Mouse (Mus musculus) embryonic facial prominence, embryonic 13.5 days (tissue): ENCODE data around the gene Mzf1. TPM values are rescaled to one million over a fixed set of nuclear protein-coding genes. Genes with fewer than 3 reads are reported as not detected.
A peak's percentile ranks its signal among the peaks of the same experiment; 100 is the strongest.

Experiments used
- ATAC-seq: fragments of 200-750 bp; cut with Nextera tagmentation; 2 replicates; pipeline ENCODE4 v1.8.0; 2017; ENCODE audit warnings: low read depth; ENCODE audit not compliant: insufficient number of reproducible peaks, insufficient read depth, low FRiP score, low TSS enrichment
- H3K27ac ChIP-seq: fragments of 300-500 bp; sonication (generic); 2 replicates; pipeline ENCODE4 v1.5.1; 2015; ENCODE audit warnings: moderate library complexity, mild to moderate bottlenecking, inconsistent platforms
- H3K27me3 ChIP-seq: fragments of 300-500 bp; sonication (generic); 2 replicates; pipeline ENCODE4 v1.6.1; 2015; ENCODE audit warnings: mild to moderate bottlenecking, inconsistent platforms
- H3K36me3 ChIP-seq: fragments of 300-500 bp; sonication (generic); 2 replicates; pipeline ENCODE4 v1.6.1; 2015; ENCODE audit warnings: mild to moderate bottlenecking, inconsistent platforms
- H3K4me1 ChIP-seq: fragments of 300-500 bp; sonication (generic); 2 replicates; pipeline ENCODE4 v1.6.1; 2015; ENCODE audit warnings: inconsistent platforms
- H3K4me2 ChIP-seq: fragments of 300-500 bp; sonication (generic); 2 replicates; pipeline ENCODE4 v1.6.1; 2015; ENCODE audit warnings: moderate library complexity, mild to moderate bottlenecking, inconsistent platforms
- H3K4me3 ChIP-seq: fragments of 300-500 bp; sonication (generic); 2 replicates; pipeline ENCODE4 v1.5.1; 2015; ENCODE audit warnings: mild to moderate bottlenecking, inconsistent platforms
- H3K9ac ChIP-seq: fragments of 300-500 bp; sonication (generic); 2 replicates; pipeline ENCODE4 v1.6.1; 2015; ENCODE audit warnings: mild to moderate bottlenecking, inconsistent platforms
- H3K9me3 ChIP-seq: fragments of 300-500 bp; sonication (generic); 2 replicates; pipeline ENCODE4 v1.6.1; 2016; ENCODE audit warnings: inconsistent platforms
- WGBS: fragments of 180-500 bp; shearing (Covaris S2); methylation state at CpG from one replicate; pipeline ENCODE4 v1.1.7; 2015; ENCODE audit warnings: mixed read lengths; 5-methylcytosine and 5-hydroxymethylcytosine counted together
- polyA plus RNA-seq: library from polyadenylated mRNA; unstranded; fragments of >200 nt; fragmentation: Nextera tagmentation; extraction: Ambion mirVana; gene quantifications from 2 replicates; pipeline ENCODE4 v1.2.1, GENCODE M21; 2015

Gene Mzf1
- polyA plus RNA-seq, 1 experiment from 2014 or later: 4.4 TPM

DNA sequence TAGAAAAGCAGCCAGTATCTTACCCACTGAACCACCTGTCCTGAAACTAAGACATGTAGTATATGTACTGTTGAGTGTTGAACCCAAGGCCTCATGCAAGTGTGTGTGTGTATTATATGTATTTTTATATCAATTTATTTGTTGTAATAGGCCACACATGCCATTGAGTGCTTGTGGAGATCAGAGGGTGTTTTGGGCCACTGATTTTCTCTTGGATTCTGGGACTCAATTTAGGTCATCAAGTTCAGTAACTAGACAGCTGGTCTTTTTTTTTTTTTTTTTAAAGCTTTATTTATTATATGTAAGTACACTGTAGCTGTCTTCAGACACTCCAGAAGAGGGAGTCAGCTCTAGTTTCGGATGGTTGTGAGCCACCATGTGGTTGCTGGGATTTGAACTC lies 39.3 kb downstream of the Mzf1 start:
- no peak for ATAC-seq
- H3K27ac ChIP-seq: no peak overlapping the region
- H3K9me3 ChIP-seq: no peaks in the 10 kb centered on the region
- H3K9ac ChIP-seq: no peak overlapping the region
- H3K4me1 ChIP-seq: peaks cover 6% of the 10 kb centered on the region
- no peak overlapping the region for H3K4me2 ChIP-seq
- 79% methylated on average over 1 of the region's 1 CpGs for WGBS
- no peaks in the 10 kb centered on the region for H3K27me3 ChIP-seq
- H3K4me3 ChIP-seq: no peak overlapping the region
- H3K36me3 ChIP-seq: no peaks in the 10 kb centered on the region

DNA sequence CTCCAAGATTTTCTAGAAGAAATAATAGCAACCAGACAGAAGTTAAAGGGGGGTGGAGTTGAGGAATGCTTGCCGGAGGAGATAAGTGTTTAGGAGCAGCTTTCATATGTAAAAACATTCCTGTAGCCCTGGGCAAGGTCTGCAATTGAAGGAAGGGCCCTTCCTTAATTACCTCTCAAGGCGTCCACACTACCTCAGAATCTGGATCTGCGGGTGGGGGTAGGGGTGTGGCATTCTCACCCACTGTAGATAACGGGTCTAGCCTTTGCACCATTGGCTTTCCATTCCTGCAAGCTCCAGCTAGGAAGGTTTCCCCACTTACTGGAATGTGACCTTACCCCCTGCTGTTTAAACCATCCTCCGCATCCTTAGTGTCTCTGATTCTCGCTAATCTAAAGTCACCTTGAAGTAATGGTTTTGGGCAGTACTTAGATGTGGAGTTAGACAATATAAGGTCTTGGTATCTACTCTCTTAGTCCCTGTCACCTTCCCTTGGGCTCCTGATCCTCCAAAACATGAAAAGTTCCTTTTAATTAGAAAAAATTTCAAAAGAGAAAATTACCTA lies 40.2 kb downstream of the Mzf1 start:
- 32% methylated on average over 6 of the region's 6 CpGs for WGBS
- no peak overlapping the region for H3K27ac ChIP-seq
- H3K27me3 ChIP-seq: no peaks in the 10 kb centered on the region
- no peak for ATAC-seq
- peaks cover 7% of the 10 kb centered on the region for H3K4me1 ChIP-seq
- no peaks in the 10 kb centered on the region for H3K36me3 ChIP-seq
- H3K9ac ChIP-seq: no peak overlapping the region
- H3K4me3 ChIP-seq: no peak overlapping the region
- no peak overlapping the region for H3K4me2 ChIP-seq
- H3K9me3 ChIP-seq: no peaks in the 10 kb centered on the region

DNA sequence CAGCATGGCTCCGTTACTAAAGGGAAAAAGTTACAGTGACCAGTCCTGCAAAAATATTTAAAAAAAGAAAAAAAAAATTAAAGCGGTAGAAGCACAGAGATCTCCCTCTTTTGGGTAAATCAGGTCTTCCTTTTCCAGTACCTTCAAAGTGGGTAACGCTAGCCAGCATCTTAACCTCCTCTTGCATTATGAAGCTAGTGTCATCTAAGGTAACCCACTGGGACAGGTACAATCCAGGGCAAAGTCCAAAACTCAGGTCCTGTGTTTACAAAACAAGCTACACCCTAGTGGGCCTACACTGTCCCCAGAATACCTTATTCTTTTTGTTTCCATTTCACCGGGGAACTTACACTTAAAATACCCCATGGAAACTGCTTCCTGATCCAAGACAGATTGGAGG lies 40.9 kb downstream of the Mzf1 start:
- 53% methylated on average over 4 of the region's 4 CpGs for WGBS
- no peak overlapping the region for H3K4me2 ChIP-seq
- ATAC-seq: no peak
- no peaks in the 10 kb centered on the region for H3K36me3 ChIP-seq
- peaks cover 9% of the 10 kb centered on the region for H3K4me1 ChIP-seq
- H3K9ac ChIP-seq: no peak overlapping the region
- H3K27ac ChIP-seq: no peak overlapping the region
- H3K4me3 ChIP-seq: no peak overlapping the region
- no peaks in the 10 kb centered on the region for H3K27me3 ChIP-seq
- no peaks in the 10 kb centered on the region for H3K9me3 ChIP-seq

DNA sequence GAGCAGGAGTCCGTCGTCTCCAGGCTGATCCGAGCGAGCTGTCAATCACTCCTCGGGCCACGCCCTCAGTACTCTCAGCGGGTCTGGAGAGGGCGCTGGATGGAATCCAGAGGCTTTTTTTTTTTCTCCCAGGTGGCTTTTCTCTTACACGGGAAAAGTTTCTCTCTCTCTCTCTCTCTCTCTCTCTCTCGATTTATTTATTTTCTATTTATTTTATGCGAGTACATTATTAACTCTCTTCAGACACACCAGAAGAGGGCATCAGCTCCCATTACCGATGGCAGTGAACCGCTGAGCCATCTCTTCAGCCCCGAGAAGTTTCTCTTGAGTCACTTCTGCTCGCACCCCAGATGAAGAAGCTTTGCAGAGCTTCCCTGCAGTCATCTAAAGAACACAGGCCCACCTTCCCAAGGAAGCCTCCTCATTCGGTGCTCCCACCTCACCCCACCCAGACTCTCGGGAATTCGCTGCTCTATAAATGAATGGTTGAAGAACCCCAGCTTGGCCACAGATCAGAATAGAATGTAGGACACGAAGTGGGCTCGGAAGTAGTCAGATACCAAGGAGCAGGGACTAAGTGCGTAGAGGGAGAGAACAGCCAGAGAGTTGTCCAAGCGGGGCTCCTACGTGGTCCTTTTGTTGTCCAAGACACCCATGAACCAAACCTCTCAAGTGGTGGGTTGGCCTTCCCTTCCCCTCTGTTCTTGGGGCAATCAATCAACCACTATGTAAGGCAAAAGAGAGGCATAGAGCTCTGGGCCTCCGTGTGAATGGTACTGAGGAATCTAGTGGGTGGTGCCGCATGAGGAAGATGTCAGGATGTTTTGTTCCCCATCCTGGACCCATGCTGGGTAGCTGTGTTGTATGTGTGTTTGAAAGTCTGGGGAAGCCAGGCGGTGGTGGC lies 44.3 kb downstream of the Mzf1 start, which contains the start of gene Zbtb45:
TSS of gene Zbtb45 (minus strand) at position 30 of the 904 bp plus-strand sequence.
- peak within 1 kb of the TSS; percentile 97 for H3K27ac ChIP-seq
- no peaks in the 10 kb centered on the region for H3K9me3 ChIP-seq
- 21% methylated on average over 26 of the region's 26 CpGs for WGBS
- no peak for ATAC-seq
- peaks cover 22% of the 10 kb centered on the region for H3K4me1 ChIP-seq
- peak within 1 kb of the TSS; percentile 87 for H3K9ac ChIP-seq
- H3K4me3 ChIP-seq: peak within 1 kb of the TSS; percentile 66
- peaks cover 8% of the 10 kb centered on the region; the same call in 1 of the 2 replicates for H3K27me3 ChIP-seq
- peaks cover 28% of the 10 kb centered on the region for H3K36me3 ChIP-seq
- peak within 1 kb of the TSS; percentile 75 for H3K4me2 ChIP-seq

DNA sequence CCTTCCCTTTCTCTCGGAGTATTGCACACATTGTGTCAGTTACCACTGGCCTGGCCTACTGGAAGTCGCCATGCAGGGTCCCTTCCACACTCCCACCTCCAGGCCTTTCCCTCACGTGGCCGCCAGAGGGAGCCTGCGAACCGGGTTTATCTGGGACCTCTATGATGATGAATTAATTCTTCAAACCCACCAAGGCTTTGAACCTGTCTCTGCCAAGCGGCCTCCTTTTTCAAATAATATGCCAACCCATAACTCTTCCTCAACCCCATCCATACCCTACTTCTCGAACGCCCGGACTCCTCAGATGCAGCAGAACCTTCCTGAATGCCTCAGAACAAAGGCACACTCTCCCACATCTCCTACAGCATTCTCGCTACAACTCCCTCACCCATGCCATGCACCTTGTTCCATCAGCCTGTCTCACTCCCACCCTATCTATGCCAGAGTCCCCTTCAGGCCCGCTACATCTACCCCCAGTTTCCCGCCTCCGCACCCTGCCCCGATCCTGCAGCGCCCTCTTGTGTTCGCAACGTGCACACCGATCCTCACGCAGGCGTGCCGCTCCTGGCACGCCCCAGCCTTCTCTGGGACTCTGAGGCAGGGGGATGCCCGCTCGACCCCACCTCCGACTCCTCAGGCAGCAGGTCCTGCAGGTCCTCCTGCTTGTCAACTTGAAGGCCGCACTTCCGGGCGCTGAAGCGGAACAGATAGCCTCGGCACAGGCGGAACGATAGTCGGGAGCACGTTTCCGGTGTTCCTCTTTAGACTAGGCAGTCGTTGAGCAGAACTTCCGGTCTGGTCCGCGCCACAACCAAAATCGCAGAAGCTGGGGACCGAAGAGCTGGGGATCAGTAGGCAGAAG lies 45.2 kb downstream of the Mzf1 start:
- Histone ChIP-seq H3K4me2 (peak overlapping the region; percentile 75), H3K9ac (peak overlapping the region; percentile 87), H3K9me3 (no peaks in the 10 kb centered on the region), H3K36me3 (peaks cover 35% of the 10 kb centered on the region), H3K4me1 (peaks cover 22% of the 10 kb centered on the region), H3K27ac (peak overlapping the region; percentile 97), H3K27me3 (peaks cover 8% of the 10 kb centered on the region; the same call in 1 of the 2 replicates), H3K4me3 (peak overlapping the region; percentile 66)
- under 1% methylated on average over 42 of the region's 42 CpGs for WGBS
- peak; percentile 85 for ATAC-seq

DNA sequence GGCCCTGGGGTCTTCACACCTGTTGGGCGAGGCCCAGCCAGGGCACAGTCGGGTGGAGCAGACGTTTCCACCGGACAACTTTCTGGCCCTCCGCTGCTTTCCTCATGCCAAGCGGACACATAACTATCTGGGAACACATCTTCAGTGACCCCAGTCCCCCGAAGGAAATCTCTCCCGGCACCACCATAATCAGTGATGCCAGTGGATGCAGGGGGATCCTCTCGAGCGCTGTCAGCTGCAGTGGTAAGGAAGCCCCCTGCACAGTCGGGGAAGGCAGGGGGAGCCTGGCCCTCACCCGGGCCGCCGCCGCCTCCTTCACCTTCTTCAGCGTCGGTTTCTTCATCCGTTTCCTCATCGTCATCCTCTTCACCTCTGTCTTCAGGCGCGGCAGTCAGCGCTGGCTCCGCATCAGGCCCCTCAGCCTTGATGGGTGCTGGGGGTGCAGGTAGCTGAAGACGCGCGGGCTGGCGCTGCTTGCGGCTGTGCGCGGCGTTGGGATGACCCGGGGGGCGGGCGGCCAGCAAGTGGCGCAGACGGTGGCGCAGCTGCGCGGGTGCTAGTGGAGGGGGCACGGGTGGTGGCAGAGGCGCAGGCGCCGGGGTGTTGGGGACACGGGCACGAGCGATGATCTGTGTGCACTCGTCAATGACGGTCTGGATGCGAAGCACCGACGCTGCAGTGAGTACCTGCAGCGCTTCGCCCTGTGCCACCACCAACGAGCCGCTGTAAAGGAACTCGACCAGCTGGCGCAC lies 47.0 kb downstream of the Mzf1 start:
- peak overlapping the region; percentile 75 for H3K4me2 ChIP-seq
- H3K4me1 ChIP-seq: peaks cover 22% of the 10 kb centered on the region
- ATAC-seq: no peak
- no peak overlapping the region for H3K4me3 ChIP-seq
- no peaks in the 10 kb centered on the region for H3K9me3 ChIP-seq
- 50% methylated on average over 57 of the region's 57 CpGs for WGBS
- peaks cover 8% of the 10 kb centered on the region; the same call in 1 of the 2 replicates for H3K27me3 ChIP-seq
- H3K27ac ChIP-seq: no peak overlapping the region
- peaks cover 46% of the 10 kb centered on the region for H3K36me3 ChIP-seq
- peak overlapping the region; percentile 87 for H3K9ac ChIP-seq

DNA sequence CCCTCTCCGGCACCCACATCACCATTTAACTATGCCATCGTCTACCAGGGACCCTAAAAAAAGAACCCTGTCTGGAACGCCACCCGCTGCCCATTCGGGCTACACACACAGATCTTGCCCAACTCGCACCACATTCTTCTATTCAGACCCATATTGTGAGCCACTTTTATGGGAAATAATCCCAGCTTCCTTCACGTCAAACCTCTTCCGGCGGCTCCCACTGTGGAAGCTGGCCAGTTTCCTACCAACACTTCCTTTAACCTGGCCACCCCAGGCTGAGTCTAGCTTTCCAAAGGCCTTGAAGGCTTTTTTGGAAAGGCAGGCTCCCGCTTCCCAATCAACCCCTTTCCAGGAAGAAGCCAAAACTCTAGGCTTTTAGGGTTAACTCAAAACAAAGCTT lies 48.0 kb downstream of the Mzf1 start:
- Histone ChIP-seq H3K9ac (no peak overlapping the region), H3K4me2 (no peak overlapping the region), H3K27me3 (peaks cover 8% of the 10 kb centered on the region; the same call in 1 of the 2 replicates), H3K4me3 (no peak overlapping the region), H3K36me3 (peaks cover 46% of the 10 kb centered on the region), H3K27ac (no peak overlapping the region), H3K9me3 (no peaks in the 10 kb centered on the region), H3K4me1 (peaks cover 22% of the 10 kb centered on the region)
- no peak for ATAC-seq
- WGBS: 87% methylated on average over 10 of the region's 10 CpGs

DNA sequence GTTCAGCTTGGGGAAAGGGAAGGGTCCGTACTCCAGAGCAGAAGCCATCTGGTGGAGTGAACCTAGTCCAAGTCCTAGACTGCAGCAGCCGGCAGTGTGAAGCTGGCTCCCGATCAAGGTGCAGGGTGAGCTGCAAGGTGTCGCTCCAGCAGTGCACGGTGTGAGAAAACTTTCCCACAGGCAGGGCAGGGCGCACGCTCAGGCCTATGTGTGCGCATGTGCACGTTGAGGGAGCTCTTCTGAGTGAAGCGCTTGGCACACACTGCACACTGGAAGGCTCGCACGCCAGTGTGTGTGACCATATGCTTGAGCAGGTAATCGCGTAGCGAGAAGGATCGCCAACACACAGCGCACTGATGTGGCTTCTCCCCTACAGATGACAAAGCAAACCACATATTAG lies 48.6 kb downstream of the Mzf1 start:
- ATAC-seq: no peak
- Histone ChIP-seq H3K4me3 (no peak overlapping the region), H3K27me3 (peaks cover 8% of the 10 kb centered on the region; the same call in 1 of the 2 replicates), H3K9ac (no peak overlapping the region), H3K36me3 (peaks cover 46% of the 10 kb centered on the region), H3K4me2 (no peak overlapping the region), H3K9me3 (no peaks in the 10 kb centered on the region), H3K27ac (no peak overlapping the region), H3K4me1 (peaks cover 22% of the 10 kb centered on the region)
- 88% methylated on average over 17 of the region's 17 CpGs for WGBS

DNA sequence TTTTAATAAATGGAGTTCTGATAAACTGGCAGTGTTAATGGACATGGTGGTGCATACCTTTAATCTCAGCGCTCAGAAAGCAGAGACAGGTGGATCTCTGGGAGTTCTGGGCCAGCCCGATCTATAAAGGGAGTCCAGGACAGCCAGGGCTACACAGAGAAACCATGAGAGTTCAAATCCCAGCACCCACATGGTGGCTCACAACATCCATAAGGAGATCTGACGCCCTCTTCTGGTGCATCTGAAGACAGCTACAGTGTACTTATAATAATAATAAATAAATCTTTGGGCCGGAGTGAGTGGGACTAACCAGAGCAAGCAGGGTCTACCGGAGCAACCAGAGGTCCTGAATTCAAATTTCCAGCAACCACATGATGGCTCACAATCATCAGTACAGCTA lies 51.2 kb downstream of the Mzf1 start:
- H3K4me1 ChIP-seq: peaks cover 9% of the 10 kb centered on the region
- no peak overlapping the region for H3K9ac ChIP-seq
- no peak overlapping the region for H3K4me2 ChIP-seq
- ATAC-seq: no peak
- no peak overlapping the region for H3K27ac ChIP-seq
- no peak overlapping the region for H3K4me3 ChIP-seq
- peaks cover 8% of the 10 kb centered on the region; the same call in 1 of the 2 replicates for H3K27me3 ChIP-seq
- H3K36me3 ChIP-seq: peaks cover 46% of the 10 kb centered on the region
- no peaks in the 10 kb centered on the region for H3K9me3 ChIP-seq
- WGBS: 73% methylated on average over 5 of the region's 5 CpGs

DNA sequence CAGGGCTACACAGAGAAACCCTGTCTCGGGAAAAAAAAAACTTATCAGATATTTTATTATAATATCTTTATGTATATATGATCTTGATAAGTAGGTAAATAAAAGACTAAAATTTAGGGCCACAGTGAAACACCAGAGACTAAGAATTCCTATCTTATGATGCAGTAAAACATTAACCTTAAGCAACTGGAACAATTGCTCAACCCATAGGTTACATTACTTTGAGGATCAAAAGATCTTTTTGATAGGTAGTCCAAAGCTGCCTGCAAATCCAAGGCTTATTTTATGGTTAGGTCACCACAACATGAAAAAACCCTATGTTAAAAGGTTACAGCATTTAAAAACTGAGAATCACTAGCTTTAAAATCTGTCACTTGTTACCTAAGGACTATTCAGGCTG lies 53.0 kb downstream of the Mzf1 start:
- no peaks in the 10 kb centered on the region for H3K27me3 ChIP-seq
- H3K4me3 ChIP-seq: no peak overlapping the region
- H3K36me3 ChIP-seq: peaks cover 30% of the 10 kb centered on the region
- WGBS: 62% methylated on average over 1 of the region's 1 CpGs
- no peaks in the 10 kb centered on the region for H3K4me1 ChIP-seq
- no peak overlapping the region for H3K9ac ChIP-seq
- H3K27ac ChIP-seq: no peak overlapping the region
- no peak overlapping the region for H3K4me2 ChIP-seq
- no peaks in the 10 kb centered on the region for H3K9me3 ChIP-seq
- no peak for ATAC-seq

DNA sequence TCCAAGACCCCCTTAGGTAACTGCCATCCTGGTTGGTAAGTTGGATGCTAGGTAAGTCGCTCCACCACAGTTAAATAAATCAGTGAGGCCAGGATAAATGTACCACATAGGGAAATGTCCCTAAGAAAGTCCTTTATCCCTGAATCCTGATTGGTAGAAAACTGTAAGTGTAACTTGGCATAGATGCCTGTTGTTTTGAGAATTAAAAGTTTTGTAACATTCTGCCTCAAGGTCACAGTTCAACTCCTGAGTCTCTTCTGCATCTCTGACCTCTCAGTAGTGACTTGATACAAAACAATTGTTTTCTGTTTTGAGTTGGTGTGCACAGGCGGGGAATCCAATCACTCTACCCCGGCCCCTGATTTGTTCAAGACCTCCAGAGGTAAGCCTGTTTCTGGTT lies 55.7 kb downstream of the Mzf1 start, which contains the start of gene Trim28:
TSS of gene Trim28 (plus strand) at position 264 of the 400 bp plus-strand sequence.
- H3K9ac ChIP-seq: no peak within 1 kb of the TSS
- no peaks in the 10 kb centered on the region for H3K27me3 ChIP-seq
- H3K9me3 ChIP-seq: no peaks in the 10 kb centered on the region
- no peak within 1 kb of the TSS for H3K4me3 ChIP-seq
- peaks cover 7% of the 10 kb centered on the region for H3K36me3 ChIP-seq
- no peak within 1 kb of the TSS for H3K27ac ChIP-seq
- H3K4me1 ChIP-seq: no peaks in the 10 kb centered on the region
- H3K4me2 ChIP-seq: no peak within 1 kb of the TSS
- ATAC-seq: no peak
- WGBS: 67% methylated on average over 3 of the region's 3 CpGs
